Mouse (Mus musculus): ENCODE measurements around the gene Haus3. TPM values are rescaled to one million over a fixed set of nuclear protein-coding genes. Genes with fewer than 3 reads are reported as not detected.

Gene Haus3
- polyA plus RNA-seq, 1 experiment: 47.6 TPM

DNA sequence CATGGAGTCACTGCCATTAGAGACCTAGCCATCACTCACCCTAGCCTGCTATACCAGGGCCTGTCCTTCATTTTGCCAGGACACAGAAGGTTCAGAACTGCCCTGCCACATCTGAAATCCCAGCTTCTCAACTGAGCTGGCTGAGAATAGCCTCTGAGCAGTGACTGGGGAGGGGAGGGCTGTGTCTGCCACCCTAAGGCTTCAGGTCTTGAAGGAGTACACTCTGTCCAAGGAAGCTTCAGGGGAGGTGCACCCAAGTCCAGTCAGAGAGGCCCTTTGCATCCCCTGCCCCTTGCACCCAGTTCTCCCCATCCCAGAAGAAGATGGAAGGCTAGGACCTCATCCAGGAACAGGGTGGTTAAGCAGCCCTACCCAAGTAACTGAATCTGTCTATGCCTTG is 16.5 kb upstream of the Haus3 start:
- Histone ChIP-seq H3K4me1 (ENCODE audit: control insufficient read depth, insufficient read depth, low read length) (no peaks in the 10 kb centered on the region), H3K27ac (ENCODE audit: insufficient read depth, low read length) (no peak overlapping the region), H3K9ac (ENCODE audit: low read depth, poor library complexity, severe bottlenecking) (no peak overlapping the region), H3K4me3 (ENCODE audit: low read depth, low read length) (no peak overlapping the region), H3K27me3 (ENCODE audit: control insufficient read depth, insufficient read depth, low read length, poor library complexity, severe bottlenecking) (no peaks in the 10 kb centered on the region), H3K36me3 (ENCODE audit: control insufficient read depth, insufficient read depth, low read length, poor library complexity, severe bottlenecking) (no peaks in the 10 kb centered on the region), H3K9me3 (replicated peaks; ENCODE audit: control insufficient read depth, insufficient read depth, low read length, poor library complexity, severe bottlenecking) (no peaks in the 10 kb centered on the region)
- TF ChIP-seq CTCF (IDR thresholded peaks at IDR 0.05; ENCODE audit: low read depth, low read length): no peak
- TF ChIP-seq EP300 (IDR thresholded peaks at IDR 0.05; ENCODE audit: insufficient read depth, low read depth, low read length): no peak
- no peak for TF ChIP-seq POLR2A (IDR thresholded peaks at IDR 0.05; ENCODE audit: insufficient read depth, low read length)

DNA sequence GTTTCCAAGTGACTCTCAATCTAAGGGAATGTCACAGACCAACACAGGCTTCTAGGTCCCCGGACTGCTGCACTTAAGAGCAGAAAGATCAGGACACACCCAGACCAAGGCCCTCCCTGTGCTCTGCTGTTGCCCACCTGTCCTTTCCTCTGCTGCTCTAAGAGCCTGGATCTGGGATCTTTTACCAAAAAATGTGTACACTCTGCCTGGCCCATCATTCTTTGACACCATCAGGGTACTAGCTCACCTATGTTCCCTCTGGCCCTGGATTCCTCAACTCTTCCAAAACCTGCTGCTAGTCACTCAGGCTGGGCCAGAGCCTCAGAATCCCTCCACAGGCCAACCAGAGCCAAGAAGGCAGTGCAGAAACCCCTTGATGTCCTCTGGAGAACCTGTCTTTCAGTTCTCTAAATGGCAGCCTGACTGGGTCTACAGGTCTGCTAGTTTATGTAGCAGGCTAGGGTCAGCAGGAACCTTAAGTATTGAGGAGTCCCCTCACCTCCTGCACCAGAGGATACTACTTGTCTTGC is 15.8 kb upstream of the Haus3 start:
- Histone ChIP-seq H3K9ac (ENCODE audit: low read depth, poor library complexity, severe bottlenecking) (no peak overlapping the region), H3K4me3 (ENCODE audit: low read depth, low read length) (no peak overlapping the region), H3K4me1 (ENCODE audit: control insufficient read depth, insufficient read depth, low read length) (no peaks in the 10 kb centered on the region), H3K27me3 (ENCODE audit: control insufficient read depth, insufficient read depth, low read length, poor library complexity, severe bottlenecking) (no peaks in the 10 kb centered on the region), H3K36me3 (ENCODE audit: control insufficient read depth, insufficient read depth, low read length, poor library complexity, severe bottlenecking) (no peaks in the 10 kb centered on the region), H3K9me3 (replicated peaks; ENCODE audit: control insufficient read depth, insufficient read depth, low read length, poor library complexity, severe bottlenecking) (no peaks in the 10 kb centered on the region), H3K27ac (ENCODE audit: insufficient read depth, low read length) (no peak overlapping the region)
- TF ChIP-seq EP300 (IDR thresholded peaks at IDR 0.05; ENCODE audit: insufficient read depth, low read depth, low read length) (no peak), POLR2A (IDR thresholded peaks at IDR 0.05; ENCODE audit: insufficient read depth, low read length) (no peak), CTCF (IDR thresholded peaks at IDR 0.05; ENCODE audit: low read depth, low read length) (no peak)

DNA sequence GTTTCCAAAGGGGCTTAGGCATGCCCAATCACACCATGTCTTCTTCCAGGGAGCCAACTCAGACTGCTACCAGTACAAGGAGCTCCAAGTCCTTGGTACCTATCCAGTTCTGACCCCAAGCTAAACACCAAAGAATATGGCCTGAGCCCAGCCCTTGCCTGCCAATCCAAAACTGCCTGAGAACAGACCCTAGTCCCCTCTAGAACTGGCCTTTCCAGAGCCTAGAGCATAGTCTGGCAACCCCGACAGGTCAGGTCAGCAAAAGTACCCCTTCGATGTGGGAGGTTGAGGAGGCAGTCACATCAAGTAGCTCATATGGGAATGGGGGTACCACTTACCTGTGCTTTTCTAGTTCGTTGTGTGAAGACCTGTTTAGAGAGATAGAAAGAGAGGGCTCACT is 14.6 kb upstream of the Haus3 start:
- no peaks in the 10 kb centered on the region for H3K4me1 ChIP-seq (ENCODE audit: control insufficient read depth, insufficient read depth, low read length)
- no peak overlapping the region for H3K9ac ChIP-seq (ENCODE audit: low read depth, poor library complexity, severe bottlenecking)
- no peak overlapping the region for H3K4me3 ChIP-seq (ENCODE audit: low read depth, low read length)
- no peaks in the 10 kb centered on the region for H3K27me3 ChIP-seq (ENCODE audit: control insufficient read depth, insufficient read depth, low read length, poor library complexity, severe bottlenecking)
- H3K9me3 ChIP-seq (replicated peaks; ENCODE audit: control insufficient read depth, insufficient read depth, low read length, poor library complexity, severe bottlenecking): no peaks in the 10 kb centered on the region
- H3K36me3 ChIP-seq (ENCODE audit: control insufficient read depth, insufficient read depth, low read length, poor library complexity, severe bottlenecking): no peaks in the 10 kb centered on the region
- H3K27ac ChIP-seq (ENCODE audit: insufficient read depth, low read length): no peak overlapping the region
- TF ChIP-seq EP300 (IDR thresholded peaks at IDR 0.05; ENCODE audit: insufficient read depth, low read depth, low read length) (no peak), CTCF (IDR thresholded peaks at IDR 0.05; ENCODE audit: low read depth, low read length) (no peak), POLR2A (IDR thresholded peaks at IDR 0.05; ENCODE audit: insufficient read depth, low read length) (no peak)

DNA sequence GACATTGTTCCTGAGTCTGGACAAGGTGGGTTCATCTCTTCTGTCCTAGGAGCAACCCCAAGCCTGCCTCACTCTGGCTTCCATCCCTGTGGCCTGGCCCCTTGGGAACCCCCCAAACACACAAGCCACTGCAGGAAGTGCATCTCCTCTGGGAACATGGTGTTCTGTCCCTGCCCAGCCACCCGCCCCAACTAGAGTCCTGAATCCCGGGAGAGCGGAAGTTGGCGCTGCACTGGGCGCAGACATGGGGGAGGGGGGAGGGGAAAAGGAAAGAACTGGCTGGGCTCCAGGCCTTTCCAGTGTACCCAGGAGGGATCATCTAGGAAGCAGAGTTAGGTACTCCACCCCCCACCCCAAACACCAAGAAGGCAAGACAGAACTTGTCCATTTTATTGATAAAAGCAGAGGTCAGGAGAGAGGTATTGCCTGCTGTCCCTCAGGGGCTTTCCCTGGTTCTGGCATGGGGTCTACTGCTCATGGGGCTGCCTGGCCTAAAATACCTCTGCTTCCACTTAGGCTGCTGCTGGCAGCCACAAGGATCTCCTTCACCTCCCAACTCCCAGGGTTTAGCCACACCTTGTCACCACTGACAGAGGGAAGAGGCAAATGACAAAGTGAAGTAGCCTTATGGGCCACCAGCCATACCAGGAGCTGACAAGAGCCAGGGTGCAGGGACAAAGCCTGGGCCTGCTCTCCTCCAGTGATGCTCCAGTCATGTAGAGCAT is 14.0 kb upstream of the Haus3 start:
- no peak overlapping the region for H3K9ac ChIP-seq (ENCODE audit: low read depth, poor library complexity, severe bottlenecking)
- H3K4me1 ChIP-seq (ENCODE audit: control insufficient read depth, insufficient read depth, low read length): no peaks in the 10 kb centered on the region
- TF ChIP-seq CTCF (IDR thresholded peaks at IDR 0.05; ENCODE audit: low read depth, low read length) (no peak), EP300 (IDR thresholded peaks at IDR 0.05; ENCODE audit: insufficient read depth, low read depth, low read length) (no peak), POLR2A (IDR thresholded peaks at IDR 0.05; ENCODE audit: insufficient read depth, low read length) (no peak)
- H3K4me3 ChIP-seq (ENCODE audit: low read depth, low read length): no peak overlapping the region
- no peaks in the 10 kb centered on the region for H3K9me3 ChIP-seq (replicated peaks; ENCODE audit: control insufficient read depth, insufficient read depth, low read length, poor library complexity, severe bottlenecking)
- no peak overlapping the region for H3K27ac ChIP-seq (ENCODE audit: insufficient read depth, low read length)
- no peaks in the 10 kb centered on the region for H3K36me3 ChIP-seq (ENCODE audit: control insufficient read depth, insufficient read depth, low read length, poor library complexity, severe bottlenecking)
- H3K27me3 ChIP-seq (ENCODE audit: control insufficient read depth, insufficient read depth, low read length, poor library complexity, severe bottlenecking): no peaks in the 10 kb centered on the region

DNA sequence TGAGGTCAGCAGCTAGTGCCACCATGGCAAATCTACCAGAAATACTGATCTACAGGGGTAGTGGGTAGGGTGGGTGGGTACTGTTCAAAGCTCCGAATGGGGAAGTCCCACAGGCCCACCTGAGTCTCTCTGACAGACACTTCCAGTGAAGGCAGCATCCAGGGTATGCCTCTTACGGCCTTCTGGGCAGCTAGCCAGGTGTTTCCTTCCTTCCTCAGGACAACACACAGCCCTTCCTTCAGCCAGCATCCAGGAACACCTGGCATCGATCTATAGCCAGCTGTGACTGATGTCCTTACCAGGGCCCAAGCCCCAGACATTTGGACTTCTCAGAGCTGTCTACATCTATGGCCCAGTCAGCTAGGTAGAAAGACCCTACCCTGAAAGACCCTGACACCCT is 13.2 kb upstream of the Haus3 start:
- H3K4me1 ChIP-seq (ENCODE audit: control insufficient read depth, insufficient read depth, low read length): no peaks in the 10 kb centered on the region
- no peaks in the 10 kb centered on the region for H3K36me3 ChIP-seq (ENCODE audit: control insufficient read depth, insufficient read depth, low read length, poor library complexity, severe bottlenecking)
- no peaks in the 10 kb centered on the region for H3K9me3 ChIP-seq (replicated peaks; ENCODE audit: control insufficient read depth, insufficient read depth, low read length, poor library complexity, severe bottlenecking)
- H3K27me3 ChIP-seq (ENCODE audit: control insufficient read depth, insufficient read depth, low read length, poor library complexity, severe bottlenecking): no peaks in the 10 kb centered on the region
- TF ChIP-seq CTCF (IDR thresholded peaks at IDR 0.05; ENCODE audit: low read depth, low read length): no peak
- no peak for TF ChIP-seq POLR2A (IDR thresholded peaks at IDR 0.05; ENCODE audit: insufficient read depth, low read length)
- TF ChIP-seq EP300 (IDR thresholded peaks at IDR 0.05; ENCODE audit: insufficient read depth, low read depth, low read length): no peak
- no peak overlapping the region for H3K4me3 ChIP-seq (ENCODE audit: low read depth, low read length)
- no peak overlapping the region for H3K9ac ChIP-seq (ENCODE audit: low read depth, poor library complexity, severe bottlenecking)
- no peak overlapping the region for H3K27ac ChIP-seq (ENCODE audit: insufficient read depth, low read length)

DNA sequence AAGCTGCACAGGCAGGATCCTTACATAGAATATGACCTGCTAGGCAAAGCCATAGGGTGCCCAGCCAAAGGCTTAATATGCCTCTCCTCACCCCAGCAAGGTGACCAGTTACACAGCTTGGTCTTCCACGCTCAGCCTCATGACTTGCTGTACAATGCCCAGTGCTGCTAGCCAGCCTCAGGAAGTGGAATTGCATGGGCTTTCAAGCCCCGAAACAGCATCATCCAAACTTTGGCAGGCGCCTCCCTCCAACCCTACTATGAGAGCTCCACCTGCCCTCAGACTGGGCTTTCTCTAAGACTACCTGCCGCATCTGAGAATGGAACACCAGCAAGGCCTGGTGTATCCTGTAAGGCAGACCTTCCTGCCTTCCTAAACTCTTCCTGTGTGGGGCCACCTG is 8.5 kb upstream of the Haus3 start:
- TF ChIP-seq EP300 (IDR thresholded peaks at IDR 0.05; ENCODE audit: insufficient read depth, low read depth, low read length): no peak
- TF ChIP-seq POLR2A (IDR thresholded peaks at IDR 0.05; ENCODE audit: insufficient read depth, low read length): no peak
- no peak for TF ChIP-seq CTCF (IDR thresholded peaks at IDR 0.05; ENCODE audit: low read depth, low read length)
- Histone ChIP-seq H3K27ac (ENCODE audit: insufficient read depth, low read length) (no peak overlapping the region), H3K9me3 (replicated peaks; ENCODE audit: control insufficient read depth, insufficient read depth, low read length, poor library complexity, severe bottlenecking) (no peaks in the 10 kb centered on the region), H3K4me3 (ENCODE audit: low read depth, low read length) (no peak overlapping the region), H3K4me1 (ENCODE audit: control insufficient read depth, insufficient read depth, low read length) (no peaks in the 10 kb centered on the region), H3K27me3 (ENCODE audit: control insufficient read depth, insufficient read depth, low read length, poor library complexity, severe bottlenecking) (no peaks in the 10 kb centered on the region), H3K36me3 (ENCODE audit: control insufficient read depth, insufficient read depth, low read length, poor library complexity, severe bottlenecking) (no peaks in the 10 kb centered on the region), H3K9ac (ENCODE audit: low read depth, poor library complexity, severe bottlenecking) (no peak overlapping the region)

Data from ES-Bruce4 (cell line).